Mouse (Mus musculus) heart, adult 9 months (tissue): ENCODE data around the gene Raver1.
"Not testable (repeated sequence)": the region's sequence is repeated elsewhere in the genome, so short reads cannot be mapped to it uniquely, and the experiment has no call there.

Experiments used
- DNase-seq, 2 experiments: peaks; one replicate each; pipeline ENCODE4 v3.0.0; 2022; ENCODE audit warnings: low spot score in 2 of 2

Raver1 gene

DNA sequence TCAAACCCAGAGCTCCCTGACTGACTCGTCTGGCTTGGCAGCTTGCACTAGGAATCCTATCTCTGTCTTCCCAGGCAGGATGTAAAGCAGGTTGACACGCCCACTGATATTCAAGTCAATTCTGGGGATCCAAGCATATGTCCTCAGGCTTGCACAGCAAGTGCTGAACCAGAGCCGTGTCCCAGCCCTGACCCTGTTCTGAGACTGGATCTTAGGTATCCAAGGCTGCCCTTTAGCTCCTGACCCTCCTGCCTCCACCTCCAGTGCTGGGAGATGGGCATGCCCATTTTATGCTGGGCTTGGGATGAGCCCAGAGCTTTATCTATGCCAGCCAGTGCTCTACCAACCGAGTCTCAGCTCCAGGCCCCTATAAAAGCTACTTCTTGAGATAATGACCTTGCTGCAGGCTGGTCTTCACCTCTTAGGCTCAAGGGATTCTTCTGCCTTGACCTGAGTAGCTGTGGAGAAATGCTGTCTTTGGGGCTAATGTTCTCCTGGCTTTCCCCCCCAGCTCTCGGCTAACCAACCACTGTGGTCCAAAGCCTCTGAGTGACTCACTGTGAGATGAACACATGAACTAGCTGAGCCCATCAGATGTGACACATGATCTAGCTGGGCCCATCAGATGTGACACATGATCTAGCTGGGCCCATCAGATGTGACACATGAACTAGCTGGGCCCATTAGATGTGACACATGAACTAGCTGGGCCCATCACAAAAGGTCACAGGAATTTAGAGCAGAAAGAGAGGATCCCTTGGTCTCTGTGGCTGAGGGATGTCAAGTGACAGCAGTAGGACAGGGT, 14.2 kb upstream of the Raver1 start:
- DNase-seq: no peak

DNA sequence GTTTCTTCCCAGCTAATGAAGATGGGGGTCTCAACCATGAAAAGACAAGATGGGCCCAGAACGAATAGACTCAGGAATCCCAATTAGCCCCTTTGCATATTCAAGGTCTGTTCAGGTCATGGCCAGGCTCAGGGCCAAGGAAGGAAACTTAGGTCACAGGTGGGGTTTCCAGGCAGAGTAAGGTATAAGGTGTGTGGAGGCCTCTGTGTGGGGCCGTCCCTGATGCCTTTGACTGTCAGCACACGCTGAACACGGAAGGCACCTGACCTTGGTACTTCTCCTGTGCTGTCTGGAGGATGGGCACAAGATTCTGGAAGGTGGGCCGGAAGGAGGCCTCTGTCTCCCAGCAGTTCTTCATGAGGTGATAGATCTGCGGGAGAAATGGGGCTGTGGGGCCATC, 13.0 kb upstream of the Raver1 start:
- no peak for DNase-seq

DNA sequence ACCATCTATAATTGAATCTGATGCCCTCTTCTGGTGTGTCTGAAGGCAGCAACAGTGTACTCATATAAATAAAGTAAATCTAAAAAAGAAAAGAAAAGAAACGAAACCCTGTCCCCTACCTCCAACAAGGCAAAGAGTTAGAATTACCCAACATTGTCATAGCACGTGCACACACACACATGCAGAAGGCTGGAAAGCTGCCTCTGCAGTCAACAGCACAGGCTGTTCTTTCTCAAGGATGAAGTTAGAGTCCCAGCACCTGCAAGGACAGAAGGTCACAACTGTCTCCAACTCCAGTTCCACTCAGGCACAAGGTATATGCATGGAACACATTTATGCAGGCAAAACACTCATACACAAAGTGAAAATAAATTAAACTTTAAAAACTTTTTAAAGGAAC, 10.3 kb upstream of the Raver1 start:
- no peak for DNase-seq

DNA sequence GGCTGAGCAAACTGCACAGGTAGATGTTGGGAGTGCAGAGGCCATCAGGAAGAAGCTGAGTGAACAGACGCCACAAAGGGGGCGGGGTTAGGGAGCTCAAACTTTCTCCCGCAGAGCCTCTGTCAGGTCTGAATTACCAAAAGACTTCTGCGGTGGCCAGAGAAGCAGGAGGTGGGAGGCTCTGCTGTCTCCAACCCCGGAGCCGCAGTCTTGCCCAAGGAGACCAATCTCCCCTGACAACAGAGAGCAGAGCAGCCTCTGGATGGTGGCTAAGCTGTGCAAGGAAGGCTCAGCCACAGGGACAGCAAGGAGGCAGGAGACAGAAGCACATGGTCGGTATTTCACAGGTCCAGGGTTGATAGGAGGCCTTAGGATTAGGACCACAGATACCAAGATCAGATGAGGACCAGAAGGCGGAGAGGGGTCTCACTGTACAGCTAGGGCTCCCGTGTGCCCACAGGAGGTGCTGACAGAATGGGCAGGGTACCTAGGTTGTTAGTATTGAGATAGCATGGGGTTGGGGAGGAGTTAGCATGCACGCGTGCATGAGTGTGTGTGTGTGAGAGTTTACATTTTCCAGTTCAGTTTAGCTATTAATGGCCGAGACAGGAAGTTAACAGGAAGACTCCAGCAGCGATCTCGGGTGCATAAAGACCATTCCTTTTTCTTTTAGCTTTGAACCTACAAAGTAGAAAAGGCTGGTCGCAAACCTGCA, 8.8 kb upstream of the Raver1 start:
- DNase-seq: no peak

DNA sequence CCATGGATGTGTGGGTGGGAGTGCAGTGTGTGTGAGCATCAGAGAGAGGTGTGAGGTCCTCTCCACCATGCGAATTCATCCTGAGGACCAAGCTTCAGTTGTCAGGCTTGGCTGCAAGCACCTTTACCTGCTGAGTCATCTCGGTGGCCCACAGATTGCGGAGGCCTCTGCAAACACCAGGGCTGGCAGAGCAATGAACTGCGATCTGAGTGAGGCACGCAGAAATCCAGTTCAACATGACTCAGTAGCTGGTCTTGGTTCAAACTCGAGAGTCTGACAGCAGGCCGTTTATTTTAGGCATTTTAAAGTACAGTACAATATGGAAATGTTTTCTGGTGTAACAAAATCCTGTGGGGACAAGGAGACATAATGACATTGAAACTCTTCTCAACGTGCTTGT, 6.0 kb upstream of the Raver1 start:
- peak in 1 of 2 experiments; percentile 18 for DNase-seq

- no peak for DNase-seq
Measured at GRCm38 (mm10) chr9:21095958-21096357, 4.2 kb upstream of the Raver1 start.

DNA sequence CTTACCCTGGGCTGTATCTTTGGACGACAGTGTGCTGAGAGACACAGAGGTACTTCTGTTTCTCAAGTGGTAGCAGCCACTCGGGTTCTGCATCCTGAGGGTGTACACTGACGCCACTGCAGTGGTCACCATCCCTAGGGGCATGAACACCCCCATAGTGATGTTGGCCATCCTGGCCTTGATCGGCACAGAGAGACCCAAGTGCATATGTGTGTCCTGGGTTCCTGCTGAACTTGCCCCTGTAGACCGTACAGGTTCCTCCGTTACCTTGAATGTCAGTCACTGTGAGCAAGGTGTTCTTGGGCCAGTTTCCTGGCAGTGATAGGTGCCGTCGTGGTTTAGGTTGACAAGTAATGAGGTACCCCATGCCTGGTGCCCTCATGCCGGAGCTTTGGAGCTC, 1.6 kb upstream of the Raver1 start:
- DNase-seq: no peak

DNA sequence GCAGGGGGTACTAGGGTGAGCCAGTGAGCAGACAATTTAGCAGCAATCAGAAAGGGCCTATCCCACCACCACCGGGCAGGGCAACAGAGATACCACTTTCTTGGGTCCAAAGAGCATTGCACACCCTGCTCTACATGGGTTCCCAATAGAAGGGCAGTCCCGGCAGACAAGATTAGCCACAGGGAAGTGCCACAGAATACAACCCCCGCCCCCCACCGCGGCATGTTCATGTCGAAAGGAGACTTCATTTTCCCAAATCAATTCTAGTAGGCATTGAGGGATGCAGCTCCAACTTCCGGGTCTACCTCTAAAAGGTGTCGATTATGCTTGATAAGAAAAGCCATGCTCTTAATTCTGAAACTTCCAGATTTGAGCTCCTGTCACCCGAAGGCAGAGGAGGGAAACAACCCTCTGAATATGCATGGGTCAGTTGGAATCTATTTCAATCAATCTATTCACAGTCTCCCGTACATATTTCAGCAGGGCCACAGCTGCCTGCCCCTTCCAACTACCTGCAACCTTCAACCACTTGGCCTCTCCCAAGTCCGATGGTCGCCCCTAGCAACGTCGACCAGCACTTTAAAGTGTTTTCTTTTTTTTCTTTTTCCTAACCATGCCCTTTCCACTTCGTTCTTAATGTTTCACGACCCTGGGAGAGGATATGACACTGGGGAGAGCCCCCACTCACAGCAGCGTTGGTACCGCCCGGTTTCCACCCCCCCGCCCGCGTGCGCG, 669 bp downstream of the Raver1 start:
- DNase-seq: no peak

- no peak for DNase-seq
Measured at GRCm38 (mm10) chr9:21090537-21090936, 1.3 kb downstream of the Raver1 start.

GRCm38 (mm10) chr9:21083324-21083723, 8.5 kb downstream of the Raver1 start:
- DNase-seq: no peak

GRCm38 (mm10) chr9:21081127-21081526, 10.7 kb downstream of the Raver1 start:
- no peak for DNase-seq

GRCm38 (mm10) chr9:21075625-21076024, 16.2 kb downstream of the Raver1 start:
- no peak for DNase-seq

DNA sequence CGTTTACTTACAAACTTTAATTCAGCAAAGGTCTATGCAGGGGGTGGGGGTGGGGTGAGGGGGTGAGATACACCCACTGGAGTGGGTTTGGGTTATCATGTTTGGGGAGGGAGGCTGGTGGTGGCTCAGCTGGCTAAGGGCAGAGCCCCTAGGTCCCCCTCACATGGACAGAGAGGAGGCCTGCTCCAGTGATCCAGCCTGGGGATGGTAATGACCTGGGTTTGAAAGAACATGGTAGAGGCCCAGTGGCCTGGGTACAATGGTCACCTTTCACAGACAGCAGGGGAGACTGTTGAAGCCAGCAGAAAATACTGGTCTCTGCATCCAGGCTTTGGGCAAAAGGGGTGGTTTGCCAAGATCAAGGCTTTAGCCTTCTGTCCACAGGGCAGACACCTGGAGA, 17.6 kb downstream of the Raver1 start:
- DNase-seq: no peak

- peak; percentile 90 to 92 for DNase-seq
Measured at GRCm38 (mm10) chr9:21073044-21073840, 18.6 kb downstream of the Raver1 start, which contains the start of the genes Gm49373 and Fdx1l. Gm49373 (minus strand) TSS chr9:21073096. Fdx1l (minus strand) TSS chr9:21073614.

- DNase-seq: no peak
Measured at GRCm38 (mm10) chr9:21072641-21073040, 19.2 kb downstream of the Raver1 start.

DNA sequence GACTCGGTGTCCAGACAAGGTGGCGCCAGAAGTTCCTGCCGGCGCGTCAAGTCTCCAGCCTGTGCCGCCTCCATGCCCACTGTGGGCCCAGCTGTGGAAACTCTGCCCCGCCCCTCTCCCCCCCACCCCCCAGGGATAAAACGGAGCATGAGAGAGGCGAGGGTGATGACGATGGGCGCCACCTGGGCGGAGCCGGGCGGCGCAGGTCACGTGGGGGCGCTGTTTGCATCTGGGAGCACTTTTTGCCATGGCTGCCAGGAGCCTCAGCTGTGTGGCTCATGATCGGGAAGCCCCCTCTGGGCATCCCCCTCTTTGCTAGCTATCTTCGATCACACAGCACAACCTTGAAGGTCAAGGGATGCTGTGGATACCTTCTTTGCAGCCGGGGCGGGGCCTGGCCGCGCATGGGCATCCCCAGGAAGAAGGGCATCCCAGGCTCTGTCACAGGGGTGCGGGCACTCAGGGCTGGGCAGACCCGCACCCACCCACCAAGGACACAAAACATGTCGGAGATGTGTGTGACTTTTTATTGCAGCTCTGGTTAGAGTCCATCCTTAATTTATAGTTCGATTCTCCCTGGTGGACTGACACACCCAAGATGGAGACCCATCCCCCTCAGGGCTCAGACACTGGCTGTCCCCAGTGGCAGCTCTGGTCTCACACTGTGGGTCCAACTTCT, 24.7 kb downstream of the Raver1 start, which contains the start of gene Zglp1:
Gene Zglp1, minus strand, starts transcription at position 88 of the 679 bp plus-strand sequence.
- DNase-seq: no peak

GRCm38 (mm10) chr9:21062928-21063327, 28.9 kb downstream of the Raver1 start:
- no peak for DNase-seq

- no peak for DNase-seq
Measured at GRCm38 (mm10) chr9:21051578-21051977, 40.2 kb downstream of the Raver1 start.

DNA sequence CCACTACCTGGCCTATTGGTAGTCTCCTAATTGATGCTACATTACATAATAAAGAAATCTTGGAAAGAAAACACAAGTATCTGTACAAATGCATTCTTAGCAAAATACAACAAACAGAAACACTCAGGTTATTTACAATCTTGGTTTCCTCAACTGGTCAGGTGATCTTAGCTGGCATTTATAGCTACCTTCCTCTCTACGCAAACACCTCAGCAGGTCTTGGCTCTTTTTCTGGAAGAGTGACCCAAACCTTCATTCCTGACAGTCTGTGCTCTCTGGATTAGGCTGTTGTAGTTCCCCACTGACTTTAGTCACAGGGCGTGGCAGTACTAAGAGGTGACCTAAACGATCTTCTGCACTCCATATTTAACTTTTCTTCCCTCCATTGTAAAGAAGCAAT, 46.6 kb downstream of the Raver1 start:
- no peak for DNase-seq

GRCm38 (mm10) chr9:21044785-21045184, 47.0 kb downstream of the Raver1 start:
- DNase-seq: not testable (repeated sequence)

- DNase-seq: no peak
Measured at GRCm38 (mm10) chr9:21043563-21043962, 48.2 kb downstream of the Raver1 start.
